Mouse (Mus musculus) lung, embryonic 16.5 days (tissue): ENCODE data around the gene Rcl1. TPM values are rescaled to one million over a fixed set of nuclear protein-coding genes. Genes with fewer than 3 reads are reported as not detected.

Experiments used
- ATAC-seq: fragments of 200-750 bp; cut with Nextera tagmentation; 2 replicates; pipeline ENCODE4 v1.8.0; 2017; ENCODE audit warnings: low read depth, mild to moderate bottlenecking, moderate library complexity
- H3K27ac ChIP-seq: fragments of 300-500 bp; sonication (generic); 2 replicates; pipeline ENCODE4 v1.5.1; 2014; ENCODE audit warnings: mild to moderate bottlenecking, control low read depth, low read length
- H3K27me3 ChIP-seq: fragments of 300-500 bp; sonication (generic); 2 replicates; pipeline ENCODE4 v1.6.1; 2014; ENCODE audit warnings: low read depth, low read length, mixed read lengths; ENCODE audit not compliant: control insufficient read depth, insufficient read depth
- H3K36me3 ChIP-seq: fragments of 300-500 bp; sonication (generic); 2 replicates; pipeline ENCODE4 v1.6.1; 2014; ENCODE audit warnings: low read length; ENCODE audit not compliant: control insufficient read depth, insufficient read depth
- H3K4me1 ChIP-seq: fragments of 300-500 bp; sonication (generic); replicated peaks from 2 replicates; pipeline ENCODE4 v1.6.1; 2014; ENCODE audit warnings: low read length, mixed read lengths; ENCODE audit not compliant: control insufficient read depth, insufficient read depth
- H3K4me2 ChIP-seq: fragments of 300-500 bp; sonication (generic); 2 replicates; pipeline ENCODE4 v1.6.1; 2014; ENCODE audit warnings: low read depth, low read length, control low read depth
- H3K4me3 ChIP-seq: fragments of 300-500 bp; sonication (generic); 2 replicates; pipeline ENCODE4 v1.5.1; 2014; ENCODE audit warnings: mild to moderate bottlenecking, low read length, control low read depth
- H3K9ac ChIP-seq: fragments of 300-500 bp; sonication (generic); 2 replicates; pipeline ENCODE4 v1.6.1; 2014; ENCODE audit warnings: low read length, control low read depth
- H3K9me3 ChIP-seq: fragments of 300-500 bp; sonication (generic); 2 replicates; pipeline ENCODE4 v1.6.1; 2016; ENCODE audit warnings: low read length; ENCODE audit not compliant: control insufficient read depth
- WGBS: fragments of 180-500 bp; shearing (Covaris S2); extraction: QIAGEN DNeasy Blood & Tissue Kit; methylation state at CpG from one replicate; pipeline ENCODE4 v1.1.7; 2014; 5-methylcytosine and 5-hydroxymethylcytosine counted together
- polyA plus RNA-seq: library from polyadenylated mRNA; unstranded; fragments of >200 nt; fragmentation: Nextera tagmentation; extraction: Ambion mirVana; gene quantifications from 2 replicates; pipeline ENCODE4 v1.2.1, GENCODE M21; 2015

Gene Rcl1
- polyA plus RNA-seq, result 36.8 and 40.2 TPM in 2 replicates

DNA sequence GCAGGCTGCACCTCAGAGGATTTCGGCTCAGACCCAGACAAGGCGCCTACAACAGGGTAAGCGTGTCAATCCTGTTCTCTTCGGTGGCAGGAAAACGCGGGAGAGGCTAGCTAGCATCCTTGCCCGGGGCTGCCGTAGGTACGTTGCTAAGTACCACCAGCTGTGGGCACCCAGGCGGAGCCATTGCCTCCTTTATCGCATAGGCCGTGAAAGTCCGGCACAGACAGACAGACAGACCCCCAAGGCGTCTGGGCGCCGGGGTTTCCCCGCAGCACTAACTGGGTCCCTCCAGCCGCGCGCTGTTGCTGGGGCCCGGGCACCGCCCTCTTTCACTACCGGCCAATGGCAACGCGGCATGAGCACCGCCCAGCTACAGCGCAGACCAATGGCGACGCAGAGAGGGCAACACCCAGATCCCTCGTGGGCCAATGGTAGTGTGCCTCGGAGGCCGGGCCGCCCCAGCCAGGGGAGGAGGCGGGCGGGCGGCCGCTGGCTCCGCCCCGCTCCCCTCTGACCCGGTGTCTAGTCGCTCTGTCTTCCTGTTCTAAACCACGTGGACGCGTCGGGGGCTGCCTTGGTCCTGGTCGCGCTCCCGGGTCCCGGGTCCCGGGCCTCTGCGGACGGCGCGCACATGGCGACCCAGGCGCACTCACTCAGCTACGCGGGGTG lies at the start of gene Rcl1:
Rcl1 (plus strand) TSS at position 502 of the 669 bp plus-strand sequence.
- WGBS, result under 1% methylated on average over 57 of the region's 58 CpGs
- Histone ChIP-seq H3K36me3 (no peaks in the 10 kb centered on the region), H3K4me2 (peak within 1 kb of the TSS; percentile 85), H3K27me3 (no peaks in the 10 kb centered on the region), H3K9me3 (no peaks in the 10 kb centered on the region), H3K4me3 (peak within 1 kb of the TSS; percentile 91), H3K4me1 (peaks cover 3% of the 10 kb centered on the region), H3K9ac (peak within 1 kb of the TSS; percentile 77), H3K27ac (peak within 1 kb of the TSS; percentile 50)
- ATAC-seq, result peak; percentile 100

DNA sequence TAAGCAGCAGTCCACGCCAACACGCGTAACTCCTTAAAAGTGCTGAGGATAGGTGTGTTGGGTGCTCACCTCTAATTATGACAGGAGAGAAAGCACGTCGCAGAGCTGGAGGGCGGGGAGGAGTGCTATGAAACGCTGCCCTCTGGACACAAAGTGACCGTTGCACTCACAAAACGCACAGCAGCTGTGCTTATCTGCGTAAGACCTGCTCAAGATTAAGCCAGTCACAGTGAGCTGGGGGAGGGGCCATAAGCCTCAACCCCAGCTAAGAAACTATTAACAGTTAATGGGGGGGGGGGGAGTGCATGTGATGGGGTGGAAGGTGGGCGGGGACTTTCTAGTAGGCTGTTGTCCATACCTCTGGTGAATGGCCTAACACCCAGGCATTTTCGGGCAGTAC lies 48.4 kb upstream of the Rcl1 start:
- Histone ChIP-seq H3K27ac (no peak overlapping the region), H3K36me3 (no peaks in the 10 kb centered on the region), H3K9ac (no peak overlapping the region), H3K4me1 (peaks cover 7% of the 10 kb centered on the region), H3K4me3 (no peak overlapping the region), H3K4me2 (no peak overlapping the region), H3K9me3 (no peaks in the 10 kb centered on the region), H3K27me3 (no peaks in the 10 kb centered on the region)
- ATAC-seq, result no peak
- WGBS, result 85% methylated on average over 12 of the region's 12 CpGs

- Histone ChIP-seq H3K36me3 (no peaks in the 10 kb centered on the region), H3K4me1 (peaks cover 3% of the 10 kb centered on the region; the same call in 1 of the 2 replicates), H3K27me3 (no peaks in the 10 kb centered on the region), H3K4me2 (no peak overlapping the region), H3K9me3 (no peaks in the 10 kb centered on the region), H3K9ac (no peak overlapping the region), H3K27ac (no peak overlapping the region), H3K4me3 (no peak overlapping the region)
- WGBS, result 58% methylated on average over 6 of the region's 6 CpGs
- ATAC-seq, result no peak
Observed at GRCm38 (mm10) chr19:29054594-29054993, 46.6 kb upstream of the Rcl1 start.

GRCm38 (mm10) chr19:29055469-29055868 lies 45.7 kb upstream of the Rcl1 start:
- no peak overlapping the region for H3K27ac ChIP-seq
- H3K9ac ChIP-seq, result no peak overlapping the region
- H3K4me2 ChIP-seq, result no peak overlapping the region
- 87% methylated on average over 4 of the region's 4 CpGs for WGBS
- ATAC-seq, result no peak
- H3K4me1 ChIP-seq, result peaks cover 3% of the 10 kb centered on the region; the same call in 1 of the 2 replicates
- H3K9me3 ChIP-seq, result no peaks in the 10 kb centered on the region
- no peaks in the 10 kb centered on the region for H3K36me3 ChIP-seq
- H3K4me3 ChIP-seq, result no peak overlapping the region
- H3K27me3 ChIP-seq, result no peaks in the 10 kb centered on the region

DNA sequence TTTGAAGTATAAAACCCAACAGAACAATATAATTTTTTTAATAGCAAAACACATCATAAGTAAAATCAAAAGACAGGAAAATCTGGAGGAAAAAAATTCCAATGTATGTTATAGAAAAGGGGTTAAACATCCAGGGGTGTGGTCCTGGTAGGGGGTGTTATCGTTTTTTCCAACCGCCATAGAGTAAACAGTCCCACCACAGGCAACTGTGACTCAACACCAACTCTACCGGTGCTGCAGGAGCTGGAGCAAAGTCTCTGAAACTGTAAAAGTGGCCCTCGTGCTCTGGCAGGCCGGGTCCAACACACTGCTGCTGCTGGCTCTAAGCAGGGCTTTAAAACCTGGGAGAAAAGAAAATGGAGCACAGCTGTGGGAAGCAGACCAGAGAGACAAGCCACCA lies 42.4 kb upstream of the Rcl1 start:
- Histone ChIP-seq H3K9ac (no peak overlapping the region), H3K4me2 (no peak overlapping the region), H3K4me1 (no peaks in the 10 kb centered on the region), H3K36me3 (no peaks in the 10 kb centered on the region), H3K27me3 (no peaks in the 10 kb centered on the region), H3K27ac (no peak overlapping the region), H3K9me3 (no peaks in the 10 kb centered on the region), H3K4me3 (no peak overlapping the region)
- no peak for ATAC-seq
- 69% methylated on average over 5 of the region's 5 CpGs for WGBS

- H3K4me1 ChIP-seq, result peaks cover 5% of the 10 kb centered on the region; the same call in 1 of the 2 replicates
- no peak overlapping the region for H3K27ac ChIP-seq
- no peaks in the 10 kb centered on the region for H3K36me3 ChIP-seq
- H3K9me3 ChIP-seq, result no peaks in the 10 kb centered on the region
- WGBS, result 80% methylated on average over 2 of the region's 2 CpGs
- no peak for ATAC-seq
- H3K27me3 ChIP-seq, result no peaks in the 10 kb centered on the region
- H3K9ac ChIP-seq, result no peak overlapping the region
- H3K4me3 ChIP-seq, result no peak overlapping the region
- H3K4me2 ChIP-seq, result no peak overlapping the region
Observed at GRCm38 (mm10) chr19:29059688-29060087, 41.5 kb upstream of the Rcl1 start.

DNA sequence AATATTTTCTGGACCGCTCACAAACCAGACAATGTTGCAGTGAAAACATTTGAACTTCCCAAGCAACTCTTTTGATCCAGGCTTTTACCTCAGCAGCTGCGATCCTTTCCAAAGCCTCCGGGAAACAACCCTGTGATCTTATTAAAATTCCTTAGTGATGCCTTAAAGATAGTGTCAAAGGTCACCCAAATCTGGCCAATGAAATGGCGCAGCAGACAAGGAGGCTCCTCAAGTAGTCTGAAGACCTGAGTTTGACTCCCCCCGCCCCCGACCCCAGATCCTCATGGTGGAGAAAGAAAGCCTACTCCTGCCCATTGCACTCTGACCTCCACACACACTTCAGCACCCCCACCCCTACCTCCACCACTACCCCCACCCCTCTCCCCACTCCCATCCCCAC lies 40.9 kb upstream of the Rcl1 start:
- no peak overlapping the region for H3K9ac ChIP-seq
- H3K4me2 ChIP-seq, result no peak overlapping the region
- H3K27ac ChIP-seq, result no peak overlapping the region
- H3K36me3 ChIP-seq, result no peaks in the 10 kb centered on the region
- H3K4me3 ChIP-seq, result no peak overlapping the region
- H3K4me1 ChIP-seq, result peaks cover 5% of the 10 kb centered on the region; the same call in 1 of the 2 replicates
- H3K27me3 ChIP-seq, result no peaks in the 10 kb centered on the region
- ATAC-seq, result no peak
- WGBS, result 30% methylated on average over 6 of the region's 6 CpGs
- no peaks in the 10 kb centered on the region for H3K9me3 ChIP-seq

GRCm38 (mm10) chr19:29063009-29063408 lies 38.2 kb upstream of the Rcl1 start:
- Histone ChIP-seq H3K27me3 (no peaks in the 10 kb centered on the region), H3K4me2 (no peak overlapping the region), H3K9ac (no peak overlapping the region), H3K27ac (no peak overlapping the region), H3K36me3 (no peaks in the 10 kb centered on the region), H3K4me3 (no peak overlapping the region), H3K4me1 (peaks cover 9% of the 10 kb centered on the region; the same call in 1 of the 2 replicates), H3K9me3 (no peaks in the 10 kb centered on the region)
- WGBS, result 82% methylated on average over 5 of the region's 5 CpGs
- ATAC-seq, result no peak

- peak; percentile 76 for ATAC-seq
- 13% methylated on average over 18 of the region's 18 CpGs for WGBS
- H3K4me2 ChIP-seq, result peak overlapping the region; percentile 50
- peaks cover 9% of the 10 kb centered on the region; the same call in 1 of the 2 replicates for H3K4me1 ChIP-seq
- no peaks in the 10 kb centered on the region for H3K27me3 ChIP-seq
- H3K36me3 ChIP-seq, result no peaks in the 10 kb centered on the region
- no peaks in the 10 kb centered on the region for H3K9me3 ChIP-seq
- H3K9ac ChIP-seq, result peak overlapping the region; percentile 50
- peak overlapping the region; percentile 33 for H3K4me3 ChIP-seq
- H3K27ac ChIP-seq, result peak overlapping the region; percentile 32
Observed at GRCm38 (mm10) chr19:29063577-29064363, 37.4 kb upstream of the Rcl1 start.
